Mouse (Mus musculus) small intestine, adult 2 months (tissue): ENCODE measurements around the gene Gpd1.

Source experiments
- CTCF ChIP-seq: fragments of 200-500 bp; IDR thresholded peaks from 2 replicates; pipeline ENCODE4 v1.5.1; 2012; ENCODE audit warnings: low read depth, mild to moderate bottlenecking, control low read depth, inconsistent platforms, low read length, moderate library complexity, mixed read lengths; ENCODE audit not compliant: insufficient replicate concordance, insufficient read length; ENCODE audit errors: extremely low read depth
- POLR2A ChIP-seq: fragments of 200-500 bp; IDR thresholded peaks from 2 replicates; pipeline ENCODE4 v1.6.1; 2012; ENCODE audit warnings: low read depth, mild to moderate bottlenecking, control low read depth, inconsistent platforms, low read length, moderate library complexity

DNA sequence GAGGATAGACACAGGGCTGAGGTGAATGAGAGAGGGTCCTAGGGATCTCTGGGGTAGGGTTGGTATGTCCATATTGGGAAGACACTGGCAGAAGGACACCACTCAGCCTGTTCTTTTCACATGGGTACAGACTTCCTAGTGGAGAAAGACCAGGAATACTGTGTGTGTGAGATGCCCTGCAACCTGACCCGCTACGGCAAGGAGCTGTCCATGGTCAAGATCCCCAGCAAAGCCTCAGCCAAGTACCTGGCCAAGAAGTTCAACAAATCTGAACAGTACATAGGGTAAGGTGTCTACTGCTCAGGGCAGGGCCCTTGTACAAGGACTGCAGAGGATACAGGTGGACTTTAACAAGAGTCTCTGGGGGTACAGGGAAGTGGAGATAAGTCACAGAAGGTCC is 20.0 kb upstream of the Gpd1 start:
- no peak for TF ChIP-seq POLR2A
- TF ChIP-seq CTCF = no peak
